Mouse (Mus musculus) liver, postnatal 0 days (tissue): ENCODE data around the gene Ppp4c.

Source experiments
- CTCF ChIP-seq: sonication (generic); IDR thresholded peaks from 2 replicates; pipeline ENCODE4 v1.5.1; 2016; ENCODE audit warnings: antibody characterized with exemption, low read depth
- EP300 ChIP-seq: IDR thresholded peaks from 2 replicates; pipeline ENCODE4 v1.6.1; 2016; ENCODE audit warnings: antibody characterized with exemption, low read depth, mild to moderate bottlenecking

- TF ChIP-seq CTCF (no peak), EP300 (no peak)
Observed at GRCm38 (mm10) chr7:126822741-126823140, 30.4 kb upstream of the Ppp4c start.
